Mouse (Mus musculus) thymus, adult 2 months (tissue): ENCODE results near the gene Hmgn1.

Source experiments
- CTCF ChIP-seq: fragments of 200-500 bp; IDR thresholded peaks from 2 replicates; pipeline ENCODE4 v1.5.1; 2012; ENCODE audit warnings: mild to moderate bottlenecking, control low read depth, low read length, moderate library complexity, borderline replicate concordance; ENCODE audit not compliant: control insufficient read depth, poor library complexity, insufficient read depth; ENCODE audit errors: extremely low read depth
- POLR2A ChIP-seq: fragments of 200-500 bp; IDR thresholded peaks from 2 replicates; pipeline ENCODE4 v1.6.1; 2012; ENCODE audit warnings: mild to moderate bottlenecking, low read length, control low read depth, moderate library complexity; ENCODE audit not compliant: control insufficient read depth, poor library complexity, insufficient read depth; ENCODE audit errors: extremely low read depth

DNA sequence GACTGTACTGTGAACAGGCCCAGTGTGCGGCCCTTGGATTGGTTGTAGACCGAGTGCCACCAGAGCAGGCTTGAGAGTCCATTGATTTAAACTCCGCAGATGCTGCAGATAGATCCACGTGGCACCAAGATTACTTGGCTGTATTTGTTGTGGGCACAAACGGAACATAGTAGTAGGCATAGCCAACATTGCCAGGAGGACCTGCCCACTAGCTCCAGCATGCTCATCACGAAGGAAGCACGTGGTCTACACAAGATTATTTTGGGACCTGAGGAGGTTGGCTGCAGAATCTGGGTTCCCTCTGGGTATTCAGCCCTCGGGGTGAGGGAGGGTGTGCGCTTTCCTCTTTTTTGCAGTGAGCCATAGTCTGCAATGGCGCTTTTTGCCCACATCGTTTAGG, 29.6 kb upstream of the Hmgn1 start:
- TF ChIP-seq CTCF = no peak
- no peak for TF ChIP-seq POLR2A
